ENCODE assay signal across 17 mouse cellular contexts in genomic region chr9:55324516-55324915, GRCm38 (mm10). TPM values are rescaled to one million over a fixed set of nuclear protein-coding genes. Genes with fewer than 3 reads are reported as not detected.
DNase-seq lines count a peak whose midpoint lies in the region; ATAC-seq and TF ChIP-seq lines count a peak whose summit lies in the region.
"Had no signal": no experiment of that assay in that cellular context is flagged by ENCODE, and none has a peak within 500 bp of the region (broad histone marks: within the 10 kb centered on the region; RNA-seq: fewer than 3 reads in every experiment).

No protein-coding gene starts in this region.

- no peak for ATAC-seq in cerebellum, adult (ENCODE audit: insufficient number of reproducible peaks, low FRiP score, low TSS enrichment)
- ATAC-seq: forebrain, embryonic 16.5 days; intestine, embryonic 16.5 days had no signal

- peak overlapping the region; percentile 29 for H3K4me3 ChIP-seq in left cerebral cortex, adult 2 months
- H3K4me3 ChIP-seq: embryonic facial prominence, embryonic 15.5 days; limb, embryonic 15.5 days had no signal

- intact Hi-C loops in left cerebral cortex, adult 2 months (cut with DNase I): loop anchor here (10.0 kb wide), 2 partner anchors 220 to 610 kb away; partner anchors contain the start of gene Scaper

- TF ChIP-seq CTCF in left cerebral cortex, adult 2 months (IDR thresholded peaks at IDR 0.05): peak; percentile 63

- DNase-seq in cerebellum, adult 18-20 months: peak; percentile 46 to 74
- DNase-seq in left cerebral cortex, adult 2 months (ENCODE audit: extremely low spot score in 1 of 2, low spot score in 2 of 2): peak; percentile 15 to 28
- DNase-seq in left cerebral cortex, adult 11 months (ENCODE audit: low spot score): no peak
- peak; percentile 47 for DNase-seq in A20 (ENCODE audit: low read depth, low spot score)
- peak; percentile 60 to 78 for DNase-seq in cerebellum, postnatal 10 days
- no peak for DNase-seq in thymus, postnatal 0 days (ENCODE audit: low spot score)
- DNase-seq in thymus, adult 18-20 months: no peak
- DNase-seq: heart, postnatal 14 days; thymus, postnatal 25 days had no signal

- no peak overlapping the region for H3K27ac ChIP-seq in left cerebral cortex, adult 2 months
- H3K27ac ChIP-seq: embryonic facial prominence, embryonic 15.5 days; limb, embryonic 15.5 days; macrophage had no signal

RNA-seq across cellular contexts. Expression of gene Nrg4, which starts 2.1 kb away (rescaled TPM):
- total RNA-seq in left cerebral cortex, adult 2 months (2021): 1 to 10 TPM; 1.2 to 1.4 TPM
- polyA plus RNA-seq in thymus, postnatal 0 days (2015; fragmentation: Nextera tagmentation; extraction: Ambion mirVana): 1.6 and 1.7 TPM in 2 replicates

RNA-seq across cellular contexts. Expression of gene Tmem266, which starts 2.2 kb away (rescaled TPM):
- total RNA-seq in left cerebral cortex, adult 2 months (2021): 1 to 10 TPM; 7.6 to 8.1 TPM
- polyA plus RNA-seq in thymus, postnatal 0 days (2015; fragmentation: Nextera tagmentation; extraction: Ambion mirVana): 0.13 TPM in 1 of 2 replicates, not detected in the other
- total RNA-seq: granulocyte monocyte progenitor cell, adult 5-6 weeks; monocyte, adult 5-6 weeks had no signal

Comparison
In these comparisons a context has a peak if more than half of its experiments do, and no peak if none do; other contexts are left out.
1. DNase-seq: peak in cerebellum, adult 18-20 months (2 of 2), left cerebral cortex, adult 2 months (2 of 2), A20 (single experiment) and cerebellum, postnatal 10 days (2 of 2); none in left cerebral cortex, adult 11 months (single experiment), thymus, postnatal 0 days (single experiment) and thymus, adult 18-20 months (0 of 2).